Mouse (Mus musculus) megakaryocyte, embryonic 14.5 days (primary cell): Measurements from ENCODE around the gene Aqp1. TPM values are rescaled to one million over a fixed set of nuclear protein-coding genes. Genes with fewer than 3 reads are reported as not detected.

Experiments used
- H3K27me3 ChIP-seq: replicated peaks from 2 replicates; pipeline ENCODE3; 2012; ENCODE audit warnings: inconsistent platforms
- H3K36me3 ChIP-seq: replicated peaks from 2 replicates; pipeline ENCODE3; 2012; ENCODE audit warnings: low read length, inconsistent platforms, mixed read lengths
- H3K4me1 ChIP-seq: 2 replicates; pipeline ENCODE4 v1.6.1; 2012; ENCODE audit warnings: inconsistent platforms
- H3K4me3 ChIP-seq: replicated peaks from 2 replicates; pipeline ENCODE3; 2012; ENCODE audit warnings: moderate library complexity, mild to moderate bottlenecking, inconsistent platforms
- H3K9me3 ChIP-seq: 2 replicates; pipeline ENCODE4 v1.6.1; 2012; ENCODE audit warnings: inconsistent platforms
- FLI1 ChIP-seq: IDR thresholded peaks from 2 replicates; pipeline ENCODE4 v1.6.1; 2012; ENCODE audit warnings: low read length, inconsistent platforms, mixed read lengths
- GATA1 ChIP-seq: IDR thresholded peaks from 3 replicates; pipeline ENCODE4 v1.6.1; 2012; ENCODE audit warnings: mixed read lengths, low read length, inconsistent platforms, borderline replicate concordance
- polyA plus RNA-seq: library from polyadenylated mRNA; stranded (reverse); fragments of >175 nt; gene quantifications from 2 replicates; pipeline ENCODE4 v1.2.3, GENCODE M21; 2012; ENCODE audit warnings: low replicate concordance; ENCODE audit not compliant: insufficient read depth

Aqp1 gene
- polyA plus RNA-seq, 1 experiment = 4.6 TPM

DNA sequence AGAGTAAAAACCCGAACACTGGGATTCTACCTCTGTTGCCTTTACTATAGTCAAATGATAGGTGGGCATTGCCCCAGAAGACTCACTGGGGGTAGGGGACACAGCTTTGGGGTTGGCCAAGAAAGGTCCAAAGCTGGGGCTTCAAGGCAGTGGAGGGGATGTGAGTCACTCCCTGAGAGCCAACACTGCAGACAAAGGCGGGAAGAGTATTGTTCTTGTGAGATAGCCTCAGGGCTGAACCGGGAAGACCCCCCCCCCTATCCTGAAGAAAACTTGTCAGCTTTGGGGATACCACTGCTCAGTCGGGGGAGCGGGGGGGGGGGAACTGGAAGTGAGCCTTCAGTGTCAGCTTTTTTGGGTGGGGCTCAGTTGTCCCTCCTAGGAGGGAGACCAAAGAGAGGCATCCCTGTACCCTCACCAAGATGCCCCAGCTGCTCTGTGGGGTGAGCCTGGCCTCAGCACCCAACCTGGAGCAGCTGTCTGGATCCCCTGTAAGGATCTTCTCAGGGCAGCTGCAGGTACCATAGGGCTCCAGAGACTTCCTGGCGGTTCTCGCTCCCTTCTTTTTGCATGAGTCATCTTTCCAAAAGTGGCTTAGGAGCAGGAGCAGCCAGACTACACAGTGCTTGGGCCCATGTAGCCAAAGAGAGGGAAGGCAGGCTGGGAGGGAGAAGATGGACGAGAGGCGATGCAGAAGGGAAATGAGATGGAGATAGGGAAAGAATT lies 8.2 kb downstream of the Aqp1 start:
- Histone ChIP-seq H3K4me3 (no peak overlapping the region), H3K4me1 (peaks cover 98% of the 10 kb centered on the region), H3K36me3 (peaks cover 85% of the 10 kb centered on the region), H3K9me3 (no peaks in the 10 kb centered on the region), H3K27me3 (no peaks in the 10 kb centered on the region)
- no peak for TF ChIP-seq GATA1
- TF ChIP-seq FLI1 = no peak

- no peaks in the 10 kb centered on the region for H3K9me3 ChIP-seq
- no peak overlapping the region for H3K4me3 ChIP-seq
- H3K36me3 ChIP-seq = peaks cover 90% of the 10 kb centered on the region
- peaks cover 96% of the 10 kb centered on the region for H3K4me1 ChIP-seq
- no peak for TF ChIP-seq FLI1
- no peak for TF ChIP-seq GATA1
- H3K27me3 ChIP-seq = no peaks in the 10 kb centered on the region
These were observed 9.0 kb downstream of the Aqp1 start for GRCm38 (mm10) chr6:55345264-55345663.

- Histone ChIP-seq H3K27me3 (no peaks in the 10 kb centered on the region), H3K4me1 (peaks cover 84% of the 10 kb centered on the region), H3K36me3 (peaks cover 83% of the 10 kb centered on the region), H3K9me3 (no peaks in the 10 kb centered on the region), H3K4me3 (no peak overlapping the region)
- TF ChIP-seq FLI1 (no peak), GATA1 (no peak)
These were observed 10.3 kb downstream of the Aqp1 start for GRCm38 (mm10) chr6:55346491-55346890.

DNA sequence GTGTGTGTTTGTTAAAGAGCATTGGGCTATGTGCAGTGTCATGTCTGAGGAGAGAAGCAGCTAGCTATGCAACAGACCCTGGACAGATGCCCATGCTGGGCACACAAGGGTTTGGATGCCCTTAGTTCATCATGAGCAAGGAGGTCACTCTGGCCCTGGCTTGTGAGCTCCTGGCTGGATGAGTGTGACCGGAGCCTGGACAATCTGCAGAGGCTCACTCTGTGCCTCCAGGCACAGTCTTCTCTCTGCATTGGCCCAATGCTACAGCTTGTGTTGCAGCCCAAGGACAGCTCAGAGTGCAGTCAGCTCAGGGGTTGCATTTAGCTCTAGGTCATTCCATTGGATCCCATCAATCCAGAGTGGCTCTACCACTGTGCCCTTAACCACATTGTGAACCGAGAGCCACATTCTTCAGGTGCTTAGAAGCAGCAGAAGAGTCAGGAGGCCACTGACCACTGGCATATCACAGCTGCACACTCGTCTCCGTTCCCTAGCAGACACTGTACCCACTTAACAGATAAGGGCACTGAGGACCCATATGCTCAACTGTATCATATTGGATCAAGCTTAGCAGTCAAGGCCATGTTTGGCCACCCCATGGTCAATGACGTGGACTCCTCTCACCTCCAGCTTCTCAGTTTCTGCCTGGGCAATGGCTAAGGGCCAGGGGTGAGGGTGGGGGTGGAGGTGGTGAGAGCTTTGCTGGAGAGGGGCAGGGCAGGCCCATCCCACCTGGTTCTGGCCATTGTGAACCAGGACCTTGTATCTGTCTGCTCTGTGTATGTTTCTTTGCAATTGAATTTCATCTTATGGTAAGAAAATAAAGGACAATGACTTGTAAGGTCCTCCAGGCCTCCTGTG lies 11.7 kb downstream of the Aqp1 start:
- H3K4me3 ChIP-seq = peak overlapping the region; percentile 74
- H3K27me3 ChIP-seq = no peaks in the 10 kb centered on the region
- peaks cover 71% of the 10 kb centered on the region for H3K36me3 ChIP-seq
- H3K4me1 ChIP-seq = peaks cover 71% of the 10 kb centered on the region
- no peak for TF ChIP-seq GATA1
- TF ChIP-seq FLI1 = no peak
- no peaks in the 10 kb centered on the region for H3K9me3 ChIP-seq

DNA sequence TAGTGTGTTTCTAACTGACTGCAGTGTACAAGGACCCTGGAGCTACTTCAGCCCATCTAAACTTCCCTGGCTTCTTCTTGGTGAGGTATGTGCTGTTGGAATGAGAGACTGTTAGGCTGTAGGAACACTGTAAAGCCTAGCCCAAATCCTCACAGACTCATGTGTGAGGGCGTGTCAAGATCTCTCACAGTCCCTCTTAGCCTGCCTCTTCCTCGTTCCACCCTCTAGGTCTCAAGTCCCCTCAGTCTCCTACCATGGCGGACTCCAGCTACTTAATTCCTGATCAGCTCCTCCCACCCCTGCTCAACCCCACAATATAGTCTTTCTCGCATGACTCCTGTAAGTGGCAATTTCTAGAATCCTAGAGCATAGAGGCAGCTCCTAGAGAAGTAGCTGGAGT lies 13.0 kb downstream of the Aqp1 start:
- TF ChIP-seq GATA1 = no peak
- TF ChIP-seq FLI1 = no peak
- no peaks in the 10 kb centered on the region for H3K27me3 ChIP-seq
- H3K4me3 ChIP-seq = peak overlapping the region; percentile 60
- H3K9me3 ChIP-seq = no peaks in the 10 kb centered on the region
- H3K36me3 ChIP-seq = peaks cover 58% of the 10 kb centered on the region
- H3K4me1 ChIP-seq = peaks cover 70% of the 10 kb centered on the region

- Histone ChIP-seq H3K4me1 (peaks cover 70% of the 10 kb centered on the region), H3K9me3 (no peaks in the 10 kb centered on the region), H3K36me3 (peaks cover 45% of the 10 kb centered on the region), H3K4me3 (no peak overlapping the region), H3K27me3 (no peaks in the 10 kb centered on the region)
- TF ChIP-seq FLI1 (no peak), GATA1 (no peak)
These were observed 14.2 kb downstream of the Aqp1 start for GRCm38 (mm10) chr6:55350383-55350952.

GRCm38 (mm10) chr6:55351712-55352111 lies 15.5 kb downstream of the Aqp1 start:
- no peaks in the 10 kb centered on the region for H3K27me3 ChIP-seq
- TF ChIP-seq FLI1 = no peak
- TF ChIP-seq GATA1 = no peak
- H3K4me1 ChIP-seq = peaks cover 70% of the 10 kb centered on the region
- no peaks in the 10 kb centered on the region for H3K9me3 ChIP-seq
- no peak overlapping the region for H3K4me3 ChIP-seq
- peaks cover 33% of the 10 kb centered on the region for H3K36me3 ChIP-seq

DNA sequence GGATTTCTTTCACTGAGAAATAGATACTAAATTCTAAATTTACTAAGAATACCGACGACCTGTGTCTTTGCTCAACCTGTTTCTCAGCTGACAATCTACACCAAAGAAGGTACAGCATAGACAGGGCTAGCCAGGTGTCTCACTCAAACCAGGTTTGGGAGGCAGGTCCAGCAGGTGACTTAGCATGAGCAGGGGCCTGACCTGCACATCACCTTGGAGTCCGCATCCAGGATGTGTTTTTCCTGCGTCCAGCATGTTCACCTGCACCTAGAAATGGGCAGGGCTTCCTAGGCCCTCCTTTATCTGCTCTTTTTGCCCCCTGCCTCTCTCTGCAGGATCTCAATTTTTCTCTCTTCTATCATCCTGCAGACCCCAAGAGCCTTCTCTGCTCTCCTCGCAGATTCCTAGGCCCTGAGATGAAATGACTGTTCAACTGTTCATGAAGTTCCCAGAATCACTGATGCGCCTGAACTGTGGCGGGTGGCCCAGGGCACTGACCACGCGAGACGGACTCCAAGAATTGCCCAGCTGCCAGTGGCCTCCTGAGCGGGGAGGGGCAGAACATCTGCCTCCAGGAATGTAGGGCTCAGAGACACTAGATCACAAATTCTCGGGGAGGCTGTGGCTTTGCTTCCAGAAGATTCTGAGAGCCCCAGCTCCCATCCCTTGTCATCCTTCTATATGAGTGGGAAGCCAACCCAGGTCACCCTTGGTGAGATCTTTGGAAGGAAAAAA lies 17.6 kb downstream of the Aqp1 start:
- Histone ChIP-seq H3K4me1 (peaks cover 70% of the 10 kb centered on the region), H3K27me3 (no peaks in the 10 kb centered on the region), H3K9me3 (no peaks in the 10 kb centered on the region), H3K4me3 (no peak overlapping the region), H3K36me3 (peaks cover 17% of the 10 kb centered on the region)
- TF ChIP-seq FLI1 = no peak
- TF ChIP-seq GATA1 = no peak

DNA sequence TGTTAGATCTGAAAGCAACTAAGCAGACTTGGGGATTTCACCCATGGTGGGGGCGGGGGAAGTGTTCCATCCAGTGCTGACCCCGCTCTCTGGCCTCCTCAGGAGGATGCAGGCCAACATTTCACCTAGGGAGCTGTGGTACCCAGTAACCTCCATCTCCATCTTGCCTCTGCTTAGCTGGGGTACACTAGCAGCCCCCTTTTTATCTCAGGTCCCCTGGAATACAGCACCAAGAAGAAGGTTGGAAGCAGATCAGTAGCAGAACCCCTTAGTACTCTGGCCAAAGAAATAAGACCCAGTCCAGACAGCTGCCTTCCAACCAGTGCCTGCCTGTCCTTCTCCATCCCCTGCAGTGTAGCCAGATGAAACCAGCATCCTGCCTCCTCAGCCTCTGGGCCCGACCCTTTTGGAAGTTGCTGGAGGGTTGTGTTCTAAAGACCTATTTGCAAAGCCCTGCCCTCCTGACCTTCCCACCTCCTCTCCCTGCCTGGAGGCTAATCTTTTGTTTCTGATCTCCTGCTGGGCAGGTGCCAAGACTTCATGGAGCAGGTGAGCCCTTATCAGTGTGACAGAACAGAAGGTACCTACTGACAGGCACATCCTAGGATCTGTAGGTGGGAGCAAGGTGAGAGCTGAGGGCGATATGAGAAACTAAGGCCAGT lies 18.4 kb downstream of the Aqp1 start:
- Histone ChIP-seq H3K4me3 (no peak overlapping the region), H3K27me3 (no peaks in the 10 kb centered on the region), H3K4me1 (peaks cover 69% of the 10 kb centered on the region), H3K9me3 (no peaks in the 10 kb centered on the region), H3K36me3 (peaks cover 10% of the 10 kb centered on the region)
- TF ChIP-seq FLI1 (no peak), GATA1 (no peak)
